Mouse (Mus musculus) spleen, postnatal 0 days (tissue): ENCODE results near the gene Stard5. TPM values are rescaled to one million over a fixed set of nuclear protein-coding genes. Genes with fewer than 3 reads are reported as not detected.

ENCODE experiments used
- polyA plus RNA-seq: library from polyadenylated mRNA; unstranded; fragments of >200 nt; fragmentation: Nextera tagmentation; extraction: Ambion mirVana; gene quantifications from 2 replicates; pipeline ENCODE4 v1.2.1, GENCODE M21; 2015

The Stard5 gene
- polyA plus RNA-seq = 11.7 and 16.0 TPM in 2 replicates

GRCm38 (mm10) chr7:83631828-83632681, at the start of gene Stard5:
Stard5 (plus strand) TSS chr7:83631959.

DNA sequence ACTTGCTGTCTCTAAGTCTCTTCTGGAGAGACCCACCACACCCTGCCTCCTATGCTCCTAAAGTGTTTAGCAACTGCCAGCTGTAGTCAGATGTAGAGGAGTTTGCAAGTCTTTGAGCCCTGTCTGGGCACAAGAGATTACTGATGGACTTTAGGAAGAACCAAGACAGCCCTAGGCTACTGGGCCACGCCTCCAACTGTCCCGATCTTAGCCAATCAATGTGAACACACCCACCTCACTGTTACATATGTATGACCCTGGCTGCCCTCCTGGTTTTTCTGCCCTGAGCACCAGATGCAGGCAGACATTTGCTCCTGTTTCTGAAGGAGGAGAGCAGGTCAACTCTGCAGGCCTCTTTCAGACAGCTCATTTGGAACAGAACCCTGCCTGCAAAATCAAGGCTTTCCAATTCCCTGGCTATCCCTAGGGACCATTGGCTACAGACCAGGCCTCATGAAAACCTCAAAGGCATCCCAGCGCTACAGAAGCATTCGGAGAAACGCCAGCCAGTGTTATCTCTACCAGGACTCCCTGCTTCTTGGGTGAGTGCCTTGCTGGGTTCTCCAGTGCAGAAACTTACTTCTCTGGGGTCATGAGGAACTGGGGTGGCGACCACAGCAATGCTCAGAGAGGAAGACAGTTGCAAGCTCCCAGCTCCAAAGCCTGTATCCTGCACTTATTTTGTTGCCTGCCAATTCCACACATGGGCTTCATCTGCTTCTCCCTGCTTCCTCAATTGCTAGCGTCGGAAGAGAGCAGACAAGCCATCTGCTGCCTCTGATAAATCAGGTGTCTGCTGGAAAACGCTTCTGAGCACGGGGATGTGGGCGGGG, 46.9 kb upstream of the Stard5 start, which contains the start of gene Tmc3:
Tmc3 (plus strand) TSS at position 289 of the 833 bp plus-strand sequence.

Other genes starting within 250 kb of the Stard5 start
- gene Tmc3, start 47.0 kb upstream of the Stard5 start, polyA plus RNA-seq = 0.14 and 0.34 TPM in 2 replicates
- 16.8 and 22.3 TPM in 2 replicates for gene Il16, start 113.8 kb downstream of the Stard5 start, polyA plus RNA-seq
- 0.18 TPM in 1 of 2 replicates, not detected in the other for gene Cfap161, start 162.9 kb downstream of the Stard5 start, polyA plus RNA-seq